Mouse (Mus musculus) liver, embryonic 14.5 days (tissue): Measurements from ENCODE around the gene Tspyl1. TPM values are rescaled to one million over a fixed set of nuclear protein-coding genes. Genes with fewer than 3 reads are reported as not detected.
"Not testable (repeated sequence)": the region's sequence is repeated elsewhere in the genome, so short reads cannot be mapped to it uniquely, and the experiment has no call there.

Experiments
- ATAC-seq: fragments of 200-750 bp; cut with Nextera tagmentation; 2 replicates; pipeline ENCODE4 v1.8.0; 2017; ENCODE audit warnings: moderate number of reproducible peaks, mild to moderate bottlenecking, moderate library complexity; ENCODE audit not compliant: insufficient read depth
- DNase-seq, 3 experiments: peaks; one replicate each; pipeline ENCODE4 v3.0.0-alpha.2; 2012 to 2013; ENCODE audit warnings: low read depth in 3 of 3, low spot score in 3 of 3
- H3K27ac ChIP-seq: fragments of 300-500 bp; sonication (generic); 2 replicates; pipeline ENCODE4 v1.5.1; 2014; ENCODE audit warnings: moderate library complexity, mild to moderate bottlenecking, control low read depth, inconsistent platforms
- H3K27me3 ChIP-seq: fragments of 300-500 bp; sonication (generic); 2 replicates; pipeline ENCODE4 v1.6.1; 2014; ENCODE audit warnings: mild to moderate bottlenecking, low read length, moderate library complexity; ENCODE audit not compliant: control insufficient read depth, insufficient read depth
- H3K36me3 ChIP-seq: fragments of 300-500 bp; sonication (generic); replicated peaks from 2 replicates; pipeline ENCODE4 v1.6.1; 2014; ENCODE audit warnings: low read depth; ENCODE audit not compliant: control insufficient read depth, insufficient read depth
- H3K4me1 ChIP-seq, 2 experiments: fragments of 200-500 bp in 1 of 2; fragments of 300-500 bp in 1 of 2; sonication (generic) in 1 of 2; replicated peaks; 2 replicates each; pipeline ENCODE4 v1.6.1; 2012 to 2014; ENCODE audit warnings: antibody characterized with exemption in 1 of 2, inconsistent platforms in 1 of 2, low read length in 1 of 2; ENCODE audit not compliant: control insufficient read depth in 2 of 2, insufficient read depth in 2 of 2
- H3K4me2 ChIP-seq: fragments of 300-500 bp; sonication (generic); 2 replicates; pipeline ENCODE4 v1.6.1; 2014; ENCODE audit warnings: low read depth, mild to moderate bottlenecking, control low read depth, moderate library complexity
- H3K4me3 ChIP-seq, 2 experiments: fragments of 200-500 bp in 1 of 2; fragments of 300-500 bp in 1 of 2; sonication (generic) in 1 of 2; 2 replicates each; pipeline ENCODE4 v1.5.1; 2012 to 2014; ENCODE audit warnings: low read depth in 2 of 2, low read length in 2 of 2, mild to moderate bottlenecking in 2 of 2, control low read depth in 1 of 2, inconsistent platforms in 1 of 2, moderate library complexity in 1 of 2; ENCODE audit not compliant: insufficient read depth in 1 of 2
- H3K9ac ChIP-seq: fragments of 300-500 bp; sonication (generic); replicated peaks from 2 replicates; pipeline ENCODE4 v1.6.1; 2014; ENCODE audit warnings: mild to moderate bottlenecking, control low read depth, moderate library complexity
- H3K9me3 ChIP-seq: fragments of 300-500 bp; sonication (generic); 2 replicates; pipeline ENCODE4 v1.6.1; 2016; ENCODE audit warnings: low read length, mixed read lengths; ENCODE audit not compliant: control insufficient read depth
- CTCF ChIP-seq: IDR thresholded peaks from 2 replicates; pipeline ENCODE4 v1.5.1; 2016; ENCODE audit warnings: antibody characterized with exemption, low read depth, control low read depth
- EP300 ChIP-seq: IDR thresholded peaks from 2 replicates; pipeline ENCODE4 v1.6.1; 2016; ENCODE audit warnings: antibody characterized with exemption, low read depth
- WGBS: fragments of 180-500 bp; shearing (Covaris S2); extraction: QIAGEN DNeasy Blood & Tissue Kit; methylation state at CpG from one replicate; pipeline ENCODE4 v1.1.7; 2014; ENCODE audit not compliant: insufficient replicate concordance; 5-methylcytosine and 5-hydroxymethylcytosine counted together
- polyA plus RNA-seq, 2 experiments: library from polyadenylated mRNA; depleted of rRNA in 1 of 2; stranded (reverse) in 1 of 2; unstranded in 1 of 2; fragments of >200 nt; fragmentation: Nextera tagmentation in 1 of 2; extraction: Ambion mirVana in 1 of 2; gene quantifications; 2 replicates each; pipeline versions ENCODE4 v1.2.1 to v1.2.3; 2012 to 2014

Tspyl1 gene
- polyA plus RNA-seq, 2 experiments: 11.2 to 13.0 TPM

- Histone ChIP-seq H3K9me3 (no peaks in the 10 kb centered on the region), H3K9ac (no peak overlapping the region), H3K27me3 (no peaks in the 10 kb centered on the region), H3K4me1 (peaks cover 8 to 18% of the 10 kb centered on the region in 2 experiments), H3K4me3 (no peak overlapping the region), H3K4me2 (peak overlapping the region; percentile 38), H3K27ac (no peak overlapping the region; the same call in 1 of the 2 replicates), H3K36me3 (no peaks in the 10 kb centered on the region)
- WGBS: 32% methylated on average over 4 of the region's 4 CpGs
- ATAC-seq (peak; percentile 94), DNase-seq (peak; percentile 36 to 49 (median 47))
- TF ChIP-seq CTCF (no peak), EP300 (peak; percentile 72)
Measured at GRCm38 (mm10) chr10:34238536-34238935, 43.5 kb upstream of the Tspyl1 start.

GRCm38 (mm10) chr10:34244745-34245144 is 37.2 kb upstream of the Tspyl1 start:
- Histone ChIP-seq H3K27ac (no peak overlapping the region), H3K27me3 (no peaks in the 10 kb centered on the region)
- TF ChIP-seq EP300 (no peak), CTCF (no peak)

GRCm38 (mm10) chr10:34246106-34246505 is 35.9 kb upstream of the Tspyl1 start:
- 58% methylated on average over 2 of the region's 2 CpGs for WGBS
- ATAC-seq (no peak), DNase-seq (no peak)
- Histone ChIP-seq H3K36me3 (no peaks in the 10 kb centered on the region), H3K27ac (no peak overlapping the region), H3K4me1 (peaks cover 0 to 11% of the 10 kb centered on the region in 2 experiments; a peak in 2 of 4 replicates), H3K27me3 (no peaks in the 10 kb centered on the region), H3K9ac (no peak overlapping the region), H3K9me3 (no peaks in the 10 kb centered on the region), H3K4me2 (no peak overlapping the region), H3K4me3 (no peak overlapping the region)
- no peak for TF ChIP-seq CTCF
- no peak for TF ChIP-seq EP300

More at GRCm38 (mm10) chr10:34244745-34245144, 37.2 kb upstream of the Tspyl1 start:
- ATAC-seq (no peak), DNase-seq (no peak)
- Histone ChIP-seq H3K4me3 (no peak overlapping the region), H3K4me1 (peaks cover 0 to 13% of the 10 kb centered on the region in 2 experiments; a peak in 3 of 4 replicates), H3K4me2 (no peak overlapping the region), H3K9ac (no peak overlapping the region), H3K9me3 (no peaks in the 10 kb centered on the region), H3K36me3 (no peaks in the 10 kb centered on the region)
- 61% methylated on average over 5 of the region's 5 CpGs for WGBS

GRCm38 (mm10) chr10:34247757-34248156 is 34.2 kb upstream of the Tspyl1 start:
- Histone ChIP-seq H3K36me3 (no peaks in the 10 kb centered on the region), H3K27ac (no peak overlapping the region), H3K4me1 (peaks cover 0 to 11% of the 10 kb centered on the region in 2 experiments; a peak in 1 of 4 replicates), H3K4me3 (no peak overlapping the region), H3K9ac (no peak overlapping the region), H3K9me3 (no peaks in the 10 kb centered on the region), H3K27me3 (no peaks in the 10 kb centered on the region), H3K4me2 (no peak overlapping the region)
- 47% methylated on average over 3 of the region's 3 CpGs for WGBS
- no peak for TF ChIP-seq CTCF
- no peak for TF ChIP-seq EP300
- no peak for ATAC-seq
- no peak for DNase-seq

- Histone ChIP-seq H3K27ac (no peak overlapping the region), H3K4me1 (peaks cover 0 to 11% of the 10 kb centered on the region in 2 experiments; a peak in 1 of 4 replicates), H3K36me3 (no peaks in the 10 kb centered on the region), H3K9ac (no peak overlapping the region), H3K4me3 (no peak overlapping the region), H3K4me2 (no peak overlapping the region), H3K9me3 (no peaks in the 10 kb centered on the region), H3K27me3 (no peaks in the 10 kb centered on the region)
- TF ChIP-seq EP300 (no peak), CTCF (no peak)
- ATAC-seq: no peak
- WGBS: 12% methylated on average over 2 of the region's 2 CpGs
- DNase-seq: peak in 1 of 3 experiments; percentile 36
Measured at GRCm38 (mm10) chr10:34249594-34249993, 32.4 kb upstream of the Tspyl1 start.

- not testable (repeated sequence) for DNase-seq, H3K27ac ChIP-seq, H3K9me3 ChIP-seq, H3K27me3 ChIP-seq, H3K4me2 ChIP-seq, H3K36me3 ChIP-seq, H3K9ac ChIP-seq, H3K4me1 ChIP-seq, ATAC-seq, H3K4me3 ChIP-seq
- 73% methylated on average over 9 of the region's 9 CpGs for WGBS
Measured at GRCm38 (mm10) chr10:34252833-34253232, 29.2 kb upstream of the Tspyl1 start.
